Mouse (Mus musculus) heart, adult 8-10 months (tissue): ENCODE measurements at regions not wholly inside any gene's neighbourhood (a gene's known extent, or its start where the extent isn't known, plus 50 kb on each side); places are given as distances from the start of the nearest gene placed in this dataset.

Source experiments
- DNase-seq: peaks from one replicate; pipeline ENCODE4 v3.0.0; 2022; ENCODE audit warnings: low spot score

GRCm38 (mm10) chr2:166236102-166236501, 80.6 kb upstream of the Sulf2 start:
- no peak for DNase-seq

GRCm38 (mm10) chr2:166234579-166235212, 79.2 kb upstream of the Sulf2 start:
- DNase-seq: no peak

GRCm38 (mm10) chr2:166233246-166233645, 77.8 kb upstream of the Sulf2 start:
- no peak for DNase-seq

GRCm38 (mm10) chr2:166232376-166232775, 76.9 kb upstream of the Sulf2 start:
- DNase-seq: no peak

GRCm38 (mm10) chr2:166230617-166231016, 75.2 kb upstream of the Sulf2 start:
- DNase-seq: no peak

GRCm38 (mm10) chr2:166228356-166228755, 72.9 kb upstream of the Sulf2 start:
- no peak for DNase-seq

- no peak for DNase-seq
Observed at GRCm38 (mm10) chr2:166227496-166227895, 72.0 kb upstream of the Sulf2 start.

GRCm38 (mm10) chr2:166226929-166227328, 71.5 kb upstream of the Sulf2 start:
- no peak for DNase-seq

GRCm38 (mm10) chr2:166226331-166226730, 70.9 kb upstream of the Sulf2 start:
- no peak for DNase-seq

- no peak for DNase-seq
Observed at GRCm38 (mm10) chr2:166225354-166225753, 69.9 kb upstream of the Sulf2 start.

- DNase-seq: no peak
Observed at GRCm38 (mm10) chr2:166218783-166219182, 63.3 kb upstream of the Sulf2 start.

- no peak for DNase-seq
Observed at GRCm38 (mm10) chr2:166216512-166216865, 61.0 kb upstream of the Sulf2 start.

- DNase-seq: no peak
Observed at GRCm38 (mm10) chr2:166215610-166216511, 60.4 kb upstream of the Sulf2 start.

GRCm38 (mm10) chr2:166215191-166215590, 59.7 kb upstream of the Sulf2 start:
- DNase-seq: no peak

- no peak for DNase-seq
Observed at GRCm38 (mm10) chr2:166207145-166207508, 51.7 kb upstream of the Sulf2 start.

GRCm38 (mm10) chr2:166206396-166207144, 51.1 kb upstream of the Sulf2 start:
- DNase-seq: no peak
